Mouse (Mus musculus) myocyte (in vitro differentiated cells): ENCODE measurements around the gene Hes2. TPM values are rescaled to one million over a fixed set of nuclear protein-coding genes. Genes with fewer than 3 reads are reported as not detected.
A peak's percentile ranks its signal among the peaks of the same experiment; 100 is the strongest.

ENCODE experiments used
- H3K27me3 ChIP-seq: one replicate; pipeline ENCODE4 v1.6.1; 2011; ENCODE audit not compliant: control insufficient read depth, insufficient read depth, insufficient read length
- H3K36me3 ChIP-seq: one replicate; pipeline ENCODE4 v1.6.1; 2011; ENCODE audit not compliant: control insufficient read depth, insufficient read depth
- H3K4me2 ChIP-seq: one replicate; pipeline ENCODE4 v1.6.1; 2011; ENCODE audit warnings: low read depth, control low read depth
- H3K4me3 ChIP-seq: one replicate; pipeline ENCODE4 v1.5.1; 2011; ENCODE audit warnings: mild to moderate bottlenecking, control low read depth, moderate library complexity
- H3K79me2 ChIP-seq: one replicate; pipeline ENCODE4 v1.6.1; 2011; ENCODE audit not compliant: control insufficient read depth, insufficient read depth
- H3ac ChIP-seq: one replicate; pipeline ENCODE4 v1.6.1; 2011; ENCODE audit not compliant: control insufficient read depth, insufficient read length
- CEBPB ChIP-seq: IDR thresholded peaks from 2 replicates; pipeline ENCODE4 v1.6.1; 2011; ENCODE audit warnings: mild to moderate bottlenecking, moderate library complexity; ENCODE audit not compliant: poor library complexity, insufficient read depth, severe bottlenecking
- E2F4 ChIP-seq: IDR thresholded peaks from one replicate; pipeline ENCODE4 v1.6.1; 2011; ENCODE audit warnings: mild to moderate bottlenecking, control low read depth, moderate library complexity; ENCODE audit not compliant: insufficient read depth
- MAX ChIP-seq: IDR thresholded peaks from one replicate; pipeline ENCODE4 v1.6.1; 2011; ENCODE audit warnings: low read depth, mild to moderate bottlenecking, control low read depth
- MYOD1 ChIP-seq, 3 experiments: IDR thresholded peaks; one replicate each; pipeline ENCODE4 v1.6.1; 2011; ENCODE audit warnings: control low read depth in 2 of 3, low read depth in 2 of 3, mild to moderate bottlenecking in 2 of 3, moderate library complexity in 1 of 3; ENCODE audit not compliant: insufficient read length in 2 of 3, control insufficient read depth in 1 of 3
- MYOG ChIP-seq, 3 experiments: IDR thresholded peaks; one replicate each; pipeline ENCODE4 v1.6.1; 2011; ENCODE audit warnings: control low read depth in 2 of 3, low read depth in 2 of 3, mild to moderate bottlenecking in 2 of 3; ENCODE audit not compliant: insufficient read length in 2 of 3, control insufficient read depth in 1 of 3, insufficient read depth in 1 of 3
- POLR2A ChIP-seq: IDR thresholded peaks from one replicate; pipeline ENCODE4 v1.6.1; 2011; ENCODE audit warnings: low read depth, mild to moderate bottlenecking, control low read depth, moderate library complexity; ENCODE audit not compliant: insufficient read length
- POLR2AphosphoS2 ChIP-seq: IDR thresholded peaks from one replicate; pipeline ENCODE4 v1.6.1; 2011; ENCODE audit warnings: low read depth, control low read depth; ENCODE audit not compliant: insufficient read length
- REST ChIP-seq: IDR thresholded peaks from one replicate; pipeline ENCODE4 v1.6.1; 2011; ENCODE audit warnings: mild to moderate bottlenecking, control low read depth, moderate library complexity; ENCODE audit not compliant: insufficient read depth, insufficient read length
- SRF ChIP-seq: IDR thresholded peaks from one replicate; pipeline ENCODE4 v1.6.1; 2011; ENCODE audit warnings: low read depth; ENCODE audit not compliant: control insufficient read depth, insufficient read length
- TCF12 ChIP-seq: IDR thresholded peaks from one replicate; pipeline ENCODE4 v1.6.1; 2011; ENCODE audit warnings: mild to moderate bottlenecking, control low read depth; ENCODE audit not compliant: poor library complexity, insufficient read depth, severe bottlenecking
- TCF3 ChIP-seq: IDR thresholded peaks from one replicate; pipeline ENCODE4 v1.6.1; 2011; ENCODE audit warnings: low read depth, control low read depth; ENCODE audit not compliant: insufficient read length
- USF1 ChIP-seq: IDR thresholded peaks from one replicate; pipeline ENCODE4 v1.6.1; 2011; ENCODE audit warnings: low read depth, mild to moderate bottlenecking, control low read depth, moderate library complexity
- polyA plus RNA-seq: library from polyadenylated mRNA; unstranded; fragments of >200 nt; fragmentation: generic; extraction: Trizol; gene quantifications from one replicate; pipeline ENCODE4 v1.2.1, GENCODE M21; 2012; ENCODE audit warnings: missing spikeins

The Hes2 gene
- polyA plus RNA-seq, 1 experiment, result not detected

DNA sequence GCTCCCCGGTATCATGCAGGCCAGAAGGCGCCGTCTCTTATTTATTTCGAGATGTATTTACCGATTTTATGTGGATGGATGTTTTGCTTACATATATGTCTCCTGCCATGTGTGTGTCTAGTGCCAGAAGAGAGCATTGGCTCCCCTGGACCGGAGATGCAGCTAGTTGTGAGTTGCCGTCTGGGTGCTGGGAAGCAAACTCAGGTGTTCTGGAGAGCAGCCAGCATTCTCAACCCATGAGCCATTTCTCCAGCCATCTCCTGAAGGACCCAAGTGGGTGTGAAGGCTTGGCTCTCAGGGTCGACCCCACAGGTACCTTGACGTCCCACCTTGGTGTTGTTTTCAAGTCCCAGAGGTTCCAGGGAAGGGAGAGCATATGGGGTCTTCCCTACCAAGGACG lies 23.5 kb downstream of the Hes2 start:
- Histone ChIP-seq H3K4me3 (no peak overlapping the region), H3K4me2 (no peak overlapping the region), H3ac (no peak overlapping the region), H3K36me3 (peaks cover 6% of the 10 kb centered on the region), H3K27me3 (no peaks in the 10 kb centered on the region), H3K79me2 (peaks cover 55% of the 10 kb centered on the region)
- TF ChIP-seq CEBPB, result no peak
- TF ChIP-seq MYOD1 (IDR thresholded peaks at IDR 0.05; ENCODE audit: control insufficient read depth in 1 of 3, insufficient read length in 2 of 3, low read depth in 2 of 3), result no peak
- no peak for TF ChIP-seq MAX
- no peak for TF ChIP-seq POLR2A

DNA sequence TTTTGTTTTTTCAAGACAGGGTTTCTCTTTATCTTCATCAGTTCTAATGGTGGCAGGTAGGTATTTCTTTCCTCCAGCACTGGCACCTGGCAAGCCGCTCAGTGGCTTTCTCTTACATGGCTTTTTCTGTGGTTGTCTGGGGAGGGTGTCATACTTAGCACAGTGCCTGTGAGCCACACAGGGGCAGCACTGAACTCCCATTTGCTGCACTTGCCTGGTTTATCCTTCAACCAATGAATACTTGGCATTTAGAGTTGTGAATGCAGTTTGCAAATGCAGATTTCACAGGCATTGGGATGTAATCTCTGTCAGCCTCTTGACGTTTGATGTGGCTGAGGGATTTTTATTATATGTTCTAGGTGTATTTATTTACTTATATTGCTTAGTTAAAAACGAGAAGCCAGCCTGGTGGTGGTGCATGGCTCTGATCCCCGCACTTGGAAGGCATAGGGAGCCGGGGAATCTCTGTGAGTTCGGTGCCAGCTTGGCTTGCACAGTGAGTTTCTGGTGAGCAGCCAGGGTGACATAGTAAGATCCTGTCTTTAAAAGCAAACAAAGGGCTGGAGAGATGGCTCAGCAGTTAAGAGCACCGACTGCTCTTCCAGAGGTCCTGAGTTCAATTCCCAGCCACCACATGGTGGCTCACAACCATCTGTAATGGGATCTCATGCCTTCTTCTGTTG lies 25.8 kb downstream of the Hes2 start:
- H3ac ChIP-seq, result no peak overlapping the region
- H3K79me2 ChIP-seq, result peaks cover 64% of the 10 kb centered on the region
- no peak for TF ChIP-seq TCF3
- TF ChIP-seq POLR2A, result no peak
- no peak for TF ChIP-seq USF1
- no peak for TF ChIP-seq MAX
- TF ChIP-seq CEBPB, result no peak
- TF ChIP-seq E2F4, result no peak
- TF ChIP-seq MYOD1 (IDR thresholded peaks at IDR 0.05; ENCODE audit: control insufficient read depth in 1 of 3, insufficient read length in 2 of 3, low read depth in 2 of 3), result no peak
- no peak for TF ChIP-seq MYOG (IDR thresholded peaks at IDR 0.05; ENCODE audit: control insufficient read depth in 1 of 3, insufficient read depth in 1 of 3, insufficient read length in 2 of 3, low read depth in 2 of 3)
- TF ChIP-seq SRF, result no peak
- no peak for TF ChIP-seq POLR2AphosphoS2
- no peak for TF ChIP-seq TCF12
- H3K4me3 ChIP-seq, result peak overlapping the region; percentile 34
- no peaks in the 10 kb centered on the region for H3K27me3 ChIP-seq
- peaks cover 6% of the 10 kb centered on the region for H3K36me3 ChIP-seq
- peak overlapping the region; percentile 39 for H3K4me2 ChIP-seq

DNA sequence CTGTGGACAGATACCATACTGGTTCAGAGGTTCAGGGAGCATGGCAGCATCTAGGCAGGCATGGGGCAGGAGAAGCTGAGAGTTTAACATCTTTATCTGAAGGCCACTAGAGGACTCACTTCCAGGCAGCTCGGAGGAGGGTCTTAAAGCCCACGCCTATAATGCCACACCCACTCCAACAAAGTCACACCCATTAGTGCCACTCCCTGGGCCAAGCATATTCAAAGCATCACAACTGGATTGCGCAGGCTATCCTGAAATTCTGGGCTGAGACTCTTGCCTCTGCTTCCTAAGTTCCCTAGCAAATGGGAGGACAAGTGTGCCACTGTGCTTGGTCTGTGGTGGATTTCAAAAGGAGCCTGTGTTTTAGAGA lies 26.5 kb downstream of the Hes2 start:
- Histone ChIP-seq H3ac (no peak overlapping the region), H3K79me2 (peaks cover 64% of the 10 kb centered on the region), H3K36me3 (peaks cover 6% of the 10 kb centered on the region), H3K4me3 (peak overlapping the region; percentile 34), H3K4me2 (peak overlapping the region; percentile 83), H3K27me3 (no peaks in the 10 kb centered on the region)
- TF ChIP-seq CEBPB (0 out of 2 replicates have a peak, but pooled peaks have one; percentile 14), POLR2A (peak; percentile 47), TCF12 (no peak), TCF3 (no peak), POLR2AphosphoS2 (peak; percentile 24), SRF (no peak), MYOG (IDR thresholded peaks at IDR 0.05; ENCODE audit: control insufficient read depth in 1 of 3, insufficient read depth in 1 of 3, insufficient read length in 2 of 3, low read depth in 2 of 3) (no peak), MAX (no peak)

DNA sequence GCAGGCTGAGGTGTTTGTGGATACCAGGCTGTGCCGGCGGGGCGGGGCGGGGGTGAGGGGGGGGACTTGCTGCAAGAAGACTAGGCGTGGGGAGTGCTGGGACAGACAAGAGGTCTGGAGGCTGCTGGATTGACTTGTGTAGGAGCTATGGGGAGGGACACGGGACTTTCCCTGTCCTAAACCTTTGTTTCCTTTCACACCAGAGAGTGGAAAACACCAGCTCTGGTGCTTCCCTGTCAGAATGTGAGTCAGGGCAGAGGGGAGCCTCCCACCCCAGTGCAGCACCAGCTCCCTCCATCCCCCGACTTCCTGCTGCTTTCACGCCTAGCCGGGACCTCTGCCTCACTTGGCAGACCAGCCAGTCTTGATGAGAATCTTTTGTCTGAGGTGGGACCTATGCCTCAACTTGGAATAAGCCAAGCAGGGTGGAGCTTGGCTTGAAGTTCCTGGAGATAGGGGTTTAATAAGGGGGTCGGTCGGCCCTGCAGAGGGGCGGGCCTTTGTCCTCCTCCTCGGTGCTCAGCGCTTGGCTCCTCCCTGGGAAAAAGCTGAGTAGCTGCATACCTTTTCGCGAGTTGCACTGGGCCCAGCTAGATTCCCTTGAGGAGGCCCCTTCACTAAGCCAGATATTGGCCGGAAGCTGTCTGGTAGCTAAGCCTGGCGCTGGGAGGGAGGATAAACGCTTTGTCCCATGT lies 27.0 kb downstream of the Hes2 start:
- Histone ChIP-seq H3K27me3 (no peaks in the 10 kb centered on the region), H3ac (peak overlapping the region; percentile 8), H3K36me3 (peaks cover 6% of the 10 kb centered on the region), H3K4me2 (peak overlapping the region; percentile 83), H3K79me2 (peaks cover 64% of the 10 kb centered on the region), H3K4me3 (peak overlapping the region; percentile 34)
- TF ChIP-seq POLR2A (peak; percentile 23), MYOD1 (IDR thresholded peaks at IDR 0.05; ENCODE audit: control insufficient read depth in 1 of 3, insufficient read length in 2 of 3, low read depth in 2 of 3) (no peak), POLR2AphosphoS2 (peak; percentile 55)

DNA sequence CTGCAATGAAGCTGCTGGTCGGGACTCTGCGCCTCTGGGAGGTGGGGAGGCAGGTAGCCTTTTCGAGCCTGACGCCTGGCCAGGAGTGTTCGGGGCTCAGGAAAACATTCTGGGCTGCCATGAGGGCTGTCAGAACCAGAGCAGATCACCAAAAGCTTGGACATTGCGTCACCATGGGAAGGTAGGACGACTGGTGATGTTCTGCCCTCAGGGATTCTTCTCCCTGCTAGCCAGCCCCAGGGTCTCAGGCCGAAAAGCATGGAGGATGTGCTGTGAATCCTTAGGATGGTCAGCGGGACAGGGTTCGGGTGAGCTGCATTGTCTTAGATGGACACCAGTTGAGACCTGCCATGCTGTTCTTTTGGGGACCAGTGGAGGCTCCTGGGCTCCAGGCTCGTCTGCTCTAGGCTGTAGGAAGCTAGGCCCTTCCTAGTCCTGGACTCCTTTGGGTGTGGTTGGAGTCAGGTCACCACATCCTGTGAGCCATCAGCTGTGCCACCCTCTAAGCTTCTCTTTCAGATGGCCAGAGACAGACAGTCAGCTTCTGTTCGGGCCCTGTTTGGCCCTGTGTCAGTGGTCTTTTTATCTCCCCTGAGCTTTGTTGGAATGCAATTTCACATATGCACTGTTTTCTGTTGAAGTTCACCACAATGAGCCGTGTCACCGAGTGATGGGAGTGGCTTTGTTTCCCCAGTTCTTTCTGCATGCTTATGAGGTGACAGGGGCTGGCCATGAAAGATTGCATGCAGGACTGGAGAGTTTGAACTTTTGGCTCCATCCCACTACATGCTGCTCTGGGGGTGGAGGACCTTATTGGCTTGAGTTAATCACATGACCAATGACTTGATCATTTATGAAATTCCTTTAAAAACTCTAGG lies 27.8 kb downstream of the Hes2 start:
- TF ChIP-seq USF1 (peak; percentile 88), REST (no peak), SRF (no peak), MYOD1 (IDR thresholded peaks at IDR 0.05; ENCODE audit: control insufficient read depth in 1 of 3, insufficient read length in 2 of 3, low read depth in 2 of 3) (peak in 2 of 3 experiments; percentile 27 to 57), E2F4 (no peak), TCF12 (no peak), POLR2AphosphoS2 (peak; percentile 70), MYOG (IDR thresholded peaks at IDR 0.05; ENCODE audit: control insufficient read depth in 1 of 3, insufficient read depth in 1 of 3, insufficient read length in 2 of 3, low read depth in 2 of 3) (peak in 1 of 3 experiments; percentile 66), TCF3 (no peak), CEBPB (0 out of 2 replicates have a peak, but pooled peaks have one; percentile 23), MAX (peak; percentile 61), POLR2A (peak; percentile 65)
- peak overlapping the region; percentile 34 for H3K4me3 ChIP-seq
- peak overlapping the region; percentile 83 for H3K4me2 ChIP-seq
- peak overlapping the region; percentile 8 for H3ac ChIP-seq
- no peaks in the 10 kb centered on the region for H3K27me3 ChIP-seq
- peaks cover 64% of the 10 kb centered on the region for H3K79me2 ChIP-seq
- H3K36me3 ChIP-seq, result peaks cover 3% of the 10 kb centered on the region
